Mouse (Mus musculus) testis, adult 2 months (tissue): Measurements from ENCODE around the gene Trim67. TPM values are rescaled to one million over a fixed set of nuclear protein-coding genes. Genes with fewer than 3 reads are reported as not detected.

Experiments
- H3K27ac ChIP-seq: fragments of 200-500 bp; 2 replicates; pipeline ENCODE4 v1.5.1; 2012; ENCODE audit warnings: low read depth, low read length; ENCODE audit not compliant: control insufficient read depth, insufficient read depth
- H3K27me3 ChIP-seq: fragments of 200-500 bp; 2 replicates; pipeline ENCODE4 v1.6.1; 2012; ENCODE audit warnings: mild to moderate bottlenecking, low read length, moderate library complexity; ENCODE audit not compliant: control insufficient read depth, insufficient read depth
- H3K36me3 ChIP-seq: fragments of 200-500 bp; 2 replicates; pipeline ENCODE4 v1.6.1; 2012; ENCODE audit warnings: mild to moderate bottlenecking, low read length; ENCODE audit not compliant: control insufficient read depth, insufficient read depth
- H3K4me1 ChIP-seq: fragments of 200-500 bp; 2 replicates; pipeline ENCODE4 v1.6.1; 2012; ENCODE audit warnings: low read length; ENCODE audit not compliant: control insufficient read depth, insufficient read depth
- H3K4me3 ChIP-seq: fragments of 200-500 bp; 2 replicates; pipeline ENCODE4 v1.5.1; 2012; ENCODE audit warnings: low read depth, mild to moderate bottlenecking, low read length, moderate library complexity, mixed read lengths; ENCODE audit not compliant: control insufficient read depth
- CTCF ChIP-seq: fragments of 200-500 bp; IDR thresholded peaks from 2 replicates; pipeline ENCODE4 v1.5.1; 2012; ENCODE audit warnings: low read depth, mild to moderate bottlenecking, inconsistent platforms, low read length, moderate library complexity; ENCODE audit not compliant: control insufficient read depth, insufficient read depth, insufficient replicate concordance
- POLR2A ChIP-seq: fragments of 200-500 bp; IDR thresholded peaks from 2 replicates; pipeline ENCODE4 v1.6.1; 2012; ENCODE audit warnings: low read depth, mild to moderate bottlenecking, inconsistent platforms, low read length, moderate library complexity; ENCODE audit not compliant: control insufficient read depth
- polyA plus RNA-seq: library from polyadenylated mRNA; depleted of rRNA; stranded (reverse); fragments of >200 nt; gene quantifications from 2 replicates; pipeline ENCODE4 v1.2.3, GENCODE M21; 2012

Gene Trim67
- polyA plus RNA-seq, 1 experiment: 0.49 TPM

- H3K27ac ChIP-seq: no peak overlapping the region
- H3K36me3 ChIP-seq: no peaks in the 10 kb centered on the region
- TF ChIP-seq CTCF (no peak), POLR2A (no peak)
- H3K27me3 ChIP-seq: no peaks in the 10 kb centered on the region
- H3K4me3 ChIP-seq: no peak overlapping the region
- peaks cover 2% of the 10 kb centered on the region for H3K4me1 ChIP-seq
These were observed 39.0 kb downstream of the Trim67 start for GRCm38 (mm10) chr8:124831941-124832340.

- Histone ChIP-seq H3K27ac (no peak overlapping the region), H3K4me3 (no peak overlapping the region), H3K4me1 (no peaks in the 10 kb centered on the region), H3K36me3 (no peaks in the 10 kb centered on the region), H3K27me3 (no peaks in the 10 kb centered on the region)
- TF ChIP-seq CTCF (no peak), POLR2A (no peak)
These were observed 40.7 kb downstream of the Trim67 start for GRCm38 (mm10) chr8:124833430-124834205.

- H3K4me1 ChIP-seq: no peaks in the 10 kb centered on the region
- no peak overlapping the region for H3K27ac ChIP-seq
- no peak overlapping the region for H3K4me3 ChIP-seq
- no peaks in the 10 kb centered on the region; the same call in none of the 2 replicates for H3K36me3 ChIP-seq
- H3K27me3 ChIP-seq: no peaks in the 10 kb centered on the region
- no peak for TF ChIP-seq CTCF
- no peak for TF ChIP-seq POLR2A
These were observed 43.0 kb downstream of the Trim67 start for GRCm38 (mm10) chr8:124835848-124836247.

DNA sequence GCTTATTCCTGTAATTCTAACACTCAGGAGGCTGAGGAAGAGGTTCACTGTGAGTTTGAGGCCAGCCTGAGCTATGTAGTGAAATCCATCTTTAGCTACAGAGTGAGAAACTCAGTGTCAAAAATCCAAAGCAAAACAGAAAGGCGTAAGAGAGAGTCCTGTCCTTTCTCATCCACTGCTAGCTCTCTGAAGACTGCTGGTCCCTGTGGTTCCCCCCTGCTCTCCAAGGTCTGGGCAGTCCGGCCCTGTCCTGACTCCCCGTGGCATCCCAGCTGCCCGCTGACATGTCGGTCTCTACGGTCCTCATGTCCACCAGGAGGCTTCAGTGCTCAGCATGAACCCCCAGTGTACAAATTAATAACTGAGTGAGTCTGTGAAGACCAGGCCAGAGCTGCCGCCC, 43.4 kb downstream of the Trim67 start:
- TF ChIP-seq CTCF (no peak), POLR2A (no peak)

DNA sequence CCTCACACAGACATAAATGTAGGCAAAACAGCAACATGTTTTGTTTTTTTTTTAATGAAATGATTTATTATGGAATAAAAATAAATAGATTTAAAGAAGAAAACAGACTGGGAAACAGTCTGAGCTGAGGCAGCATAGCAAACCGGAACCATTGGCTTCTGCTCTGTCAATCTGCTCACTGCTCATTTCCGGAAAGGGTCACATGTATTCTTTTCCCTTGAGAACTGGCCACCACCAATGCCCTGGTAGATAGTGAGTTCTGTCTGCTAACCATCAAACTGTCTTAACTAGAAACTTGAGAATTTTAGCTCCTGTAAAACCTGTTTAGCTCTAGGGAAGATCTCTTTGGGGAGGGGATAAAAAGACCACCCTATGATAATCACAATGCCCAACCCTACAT, 44.0 kb downstream of the Trim67 start:
- Histone ChIP-seq H3K36me3 (no peaks in the 10 kb centered on the region; the same call in none of the 2 replicates), H3K4me1 (no peaks in the 10 kb centered on the region), H3K27ac (no peak overlapping the region), H3K4me3 (no peak overlapping the region), H3K27me3 (no peaks in the 10 kb centered on the region)
- TF ChIP-seq CTCF (no peak), POLR2A (no peak)

More for the DNA sequence above, 43.4 kb downstream of the Trim67 start:
- H3K27ac ChIP-seq: no peak overlapping the region
- no peaks in the 10 kb centered on the region for H3K27me3 ChIP-seq
- H3K36me3 ChIP-seq: no peaks in the 10 kb centered on the region; the same call in none of the 2 replicates
- no peak overlapping the region for H3K4me3 ChIP-seq
- H3K4me1 ChIP-seq: no peaks in the 10 kb centered on the region

- H3K4me3 ChIP-seq: no peak overlapping the region
- H3K36me3 ChIP-seq: no peaks in the 10 kb centered on the region; the same call in none of the 2 replicates
- no peak overlapping the region for H3K27ac ChIP-seq
- H3K27me3 ChIP-seq: no peaks in the 10 kb centered on the region
- no peak for TF ChIP-seq CTCF
- no peak for TF ChIP-seq POLR2A
- no peaks in the 10 kb centered on the region for H3K4me1 ChIP-seq
These were observed 45.1 kb downstream of the Trim67 start for GRCm38 (mm10) chr8:124837956-124838355.

- Histone ChIP-seq H3K36me3 (no peaks in the 10 kb centered on the region; the same call in none of the 2 replicates), H3K27ac (no peak overlapping the region), H3K4me1 (no peaks in the 10 kb centered on the region), H3K4me3 (no peak overlapping the region), H3K27me3 (no peaks in the 10 kb centered on the region)
- no peak for TF ChIP-seq CTCF
- TF ChIP-seq POLR2A: no peak
These were observed 46.5 kb downstream of the Trim67 start for GRCm38 (mm10) chr8:124839371-124839770.
